Mouse (Mus musculus) yolk sac, embryonic 10.5 days (tissue): ENCODE data around the gene Fbxw4.

Source experiments
- DNase-seq: peaks from one replicate; pipeline ENCODE4 v3.0.0-alpha.2; 2017; ENCODE audit warnings: low spot score

The Fbxw4 gene

DNA sequence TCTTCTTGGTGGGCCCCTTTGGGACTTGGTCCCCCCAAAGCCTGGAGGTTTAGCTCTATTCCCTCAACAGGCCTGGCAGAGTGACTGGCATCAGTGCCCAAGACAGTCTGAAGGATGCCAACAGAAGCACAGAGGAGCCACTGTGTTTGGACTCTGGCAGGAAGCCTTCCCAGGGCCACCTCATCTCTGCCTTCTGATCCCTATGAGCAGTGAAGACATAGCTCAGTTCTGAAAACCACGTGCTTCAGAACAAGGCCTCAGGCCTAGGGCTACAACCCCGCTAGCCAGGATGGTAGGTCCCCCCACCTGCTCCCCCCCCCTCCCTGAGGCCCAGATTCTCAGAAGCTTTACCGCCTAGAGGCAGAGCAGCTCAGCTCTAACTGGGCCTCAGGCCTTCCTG, 45.2 kb downstream of the Fbxw4 start:
- DNase-seq: no peak

DNA sequence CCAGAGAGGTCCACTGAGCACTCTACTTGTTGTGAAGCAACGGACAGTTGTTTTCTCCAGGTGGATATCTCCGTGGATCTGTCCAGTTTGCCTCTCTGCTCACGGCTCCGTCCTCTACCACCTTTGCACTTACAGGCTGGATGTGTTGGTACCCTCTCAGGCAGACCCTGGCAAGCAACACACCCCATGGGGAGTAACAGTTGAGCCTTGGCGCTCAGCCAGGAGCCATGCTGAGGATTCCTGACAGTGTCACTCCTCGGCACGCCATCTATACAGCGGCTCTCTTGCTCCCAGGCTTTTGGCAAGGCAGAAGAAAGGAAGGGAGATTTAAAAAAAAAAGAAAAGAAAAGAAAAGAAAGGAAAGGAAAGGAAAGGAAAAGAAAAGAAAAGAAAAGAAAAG, 45.7 kb downstream of the Fbxw4 start:
- DNase-seq: no peak

DNA sequence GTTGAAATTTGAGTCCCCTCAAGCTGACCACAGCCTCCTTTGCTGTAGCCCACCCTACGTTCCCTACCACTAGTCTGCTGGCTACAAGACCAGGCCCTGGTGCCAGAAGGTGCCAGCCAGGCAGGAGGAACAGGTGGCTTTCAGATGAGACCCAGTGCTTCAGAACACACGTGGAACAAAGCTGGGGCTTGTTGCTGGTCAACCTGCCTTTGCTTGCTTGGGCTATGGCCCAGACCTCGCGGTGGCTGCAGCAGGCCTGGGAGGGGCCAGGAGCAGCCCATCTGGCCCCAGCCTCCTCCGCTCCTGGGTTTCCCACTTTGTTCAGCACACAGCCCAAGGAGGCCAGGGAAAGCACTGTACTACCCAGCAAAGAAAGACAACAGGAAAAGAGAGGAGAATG, 49.3 kb downstream of the Fbxw4 start:
- no peak for DNase-seq

DNA sequence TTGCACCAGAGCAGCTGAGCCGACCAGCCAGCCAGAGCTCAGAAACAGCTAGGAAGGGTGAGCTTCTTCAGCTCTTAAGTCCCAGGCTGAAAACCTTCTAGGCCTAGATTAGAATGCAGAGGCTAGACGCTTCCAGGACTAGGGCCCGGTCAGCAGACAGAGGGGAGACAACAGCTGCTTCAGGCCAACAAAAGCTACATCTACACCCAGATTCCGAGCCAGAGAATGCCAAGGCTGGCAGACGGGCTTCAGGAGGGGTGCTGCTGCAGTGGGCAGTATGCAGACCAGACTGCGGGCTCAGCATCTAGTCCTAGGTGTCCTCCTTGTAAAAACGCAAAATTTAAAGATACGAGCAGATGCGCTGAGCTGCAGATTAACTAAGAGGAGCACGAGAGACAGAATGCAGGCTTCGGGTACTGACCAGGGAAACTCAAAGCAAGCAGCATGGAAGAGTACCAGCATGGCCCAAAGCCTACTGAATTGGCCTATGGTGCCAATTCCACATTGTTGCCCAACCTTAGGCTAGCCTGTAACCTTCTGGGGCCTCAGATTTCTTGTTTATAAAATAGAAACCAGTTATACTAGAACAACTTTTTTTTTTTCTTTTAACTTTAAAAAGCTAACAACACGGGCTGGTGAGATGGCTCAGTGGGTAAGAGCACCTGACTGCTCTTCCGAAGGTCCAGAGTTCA, 51.3 kb downstream of the Fbxw4 start:
- DNase-seq: no peak

DNA sequence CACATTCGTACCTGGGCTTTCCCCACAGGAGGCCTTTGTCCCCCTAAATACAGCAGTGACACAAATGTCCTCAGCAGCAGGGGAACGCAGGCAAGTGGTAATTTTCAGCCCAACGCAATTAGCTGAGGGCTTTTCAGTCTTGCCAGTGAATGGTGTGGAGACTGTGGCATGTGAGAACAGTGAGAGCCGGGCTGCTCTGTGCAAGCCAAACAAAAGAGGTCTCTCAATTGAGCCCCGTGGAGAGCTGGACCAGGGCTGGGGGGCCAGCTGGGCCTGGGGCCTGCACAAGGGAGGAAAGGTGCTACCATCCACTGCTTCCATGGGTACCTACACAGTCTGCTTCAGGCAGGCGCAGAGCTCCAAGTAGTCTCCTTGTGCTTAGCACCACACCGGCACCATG, 52.6 kb downstream of the Fbxw4 start:
- no peak for DNase-seq

DNA sequence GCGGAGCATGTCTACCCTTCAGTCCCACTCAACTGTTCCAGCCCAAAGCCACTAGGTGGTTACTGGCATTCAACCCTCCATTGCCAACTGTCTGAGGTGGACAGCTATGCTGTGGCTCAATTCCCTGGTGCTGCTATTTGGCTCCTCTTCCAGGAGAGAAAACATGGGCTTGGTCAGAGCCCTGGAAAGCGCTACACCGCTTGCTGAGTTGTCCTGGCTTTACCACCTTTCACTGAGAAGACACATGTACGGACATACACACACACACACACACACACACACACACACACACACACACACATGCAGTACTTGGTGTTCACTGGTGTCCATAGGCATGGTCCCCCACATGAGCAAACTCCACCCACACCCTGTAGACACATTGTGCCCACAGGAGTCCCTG, 53.4 kb downstream of the Fbxw4 start:
- no peak for DNase-seq

- DNase-seq: no peak
Measured at GRCm38 (mm10) chr19:45602606-45603005, 57.5 kb downstream of the Fbxw4 start.

DNA sequence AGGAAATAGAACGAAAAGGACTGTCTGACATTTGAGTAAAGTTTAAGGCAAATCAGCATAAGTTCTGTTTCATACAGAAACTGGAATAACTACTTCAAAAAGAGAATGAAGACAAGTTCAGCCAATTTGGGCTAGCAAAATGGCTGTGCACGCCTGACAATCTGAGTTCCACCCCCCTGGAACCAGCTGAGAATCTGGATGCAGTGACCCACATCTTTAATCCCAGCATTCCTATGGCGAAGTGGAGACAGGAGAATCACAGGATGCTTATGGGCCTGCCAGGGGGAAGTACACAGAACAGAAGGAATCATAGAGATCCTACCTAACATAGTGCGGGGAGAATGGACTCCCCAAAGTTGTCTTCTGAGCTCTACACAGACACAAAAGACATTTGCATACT, 63.0 kb downstream of the Fbxw4 start:
- no peak for DNase-seq

- no peak for DNase-seq
Measured at GRCm38 (mm10) chr19:45596434-45596833, 63.7 kb downstream of the Fbxw4 start.

- DNase-seq: no peak
Measured at GRCm38 (mm10) chr19:45596019-45596418, 64.1 kb downstream of the Fbxw4 start.

GRCm38 (mm10) chr19:45595481-45595880, 64.6 kb downstream of the Fbxw4 start:
- DNase-seq: no peak

DNA sequence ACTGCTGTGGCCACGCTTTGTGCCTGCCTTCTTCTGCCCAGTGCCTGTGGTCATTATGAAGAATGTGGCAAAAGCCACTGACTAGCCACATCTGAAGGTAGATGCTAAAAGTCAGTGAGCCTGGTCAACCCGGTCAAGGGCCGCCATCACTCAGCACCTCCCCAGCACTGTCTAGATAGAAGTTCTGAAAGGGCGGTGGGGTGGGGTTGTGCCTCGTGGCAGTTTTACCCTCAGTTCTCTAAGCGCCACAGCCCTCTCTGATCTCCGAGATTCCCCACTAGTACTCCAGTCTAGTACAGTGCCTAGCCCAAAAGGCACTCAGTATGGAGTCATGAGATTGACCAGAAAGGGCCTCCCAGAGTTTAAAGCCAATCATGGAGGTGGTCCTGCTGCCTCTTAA, 66.0 kb downstream of the Fbxw4 start:
- DNase-seq: no peak

DNA sequence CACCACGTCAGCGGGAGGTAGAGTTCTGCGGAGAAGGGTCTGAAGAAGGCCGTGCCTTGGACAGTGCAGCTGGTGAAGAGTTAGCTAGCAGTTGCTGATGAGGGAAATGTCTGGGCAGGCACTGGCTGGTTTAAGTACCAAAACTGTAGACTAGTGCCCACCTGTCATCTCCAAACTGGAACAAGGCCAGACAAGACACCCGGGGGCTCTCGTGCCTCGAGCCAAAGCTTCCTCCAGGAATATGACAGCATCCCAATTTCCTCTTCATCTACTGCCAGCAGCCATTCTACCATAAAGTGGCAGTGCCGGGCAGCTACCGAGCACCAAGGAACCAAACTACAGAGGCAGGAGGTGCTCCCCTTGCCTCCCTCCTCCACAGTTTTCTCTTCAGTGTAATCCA, 67.2 kb downstream of the Fbxw4 start:
- no peak for DNase-seq

GRCm38 (mm10) chr19:45591704-45592103, 68.4 kb downstream of the Fbxw4 start:
- DNase-seq: no peak

DNA sequence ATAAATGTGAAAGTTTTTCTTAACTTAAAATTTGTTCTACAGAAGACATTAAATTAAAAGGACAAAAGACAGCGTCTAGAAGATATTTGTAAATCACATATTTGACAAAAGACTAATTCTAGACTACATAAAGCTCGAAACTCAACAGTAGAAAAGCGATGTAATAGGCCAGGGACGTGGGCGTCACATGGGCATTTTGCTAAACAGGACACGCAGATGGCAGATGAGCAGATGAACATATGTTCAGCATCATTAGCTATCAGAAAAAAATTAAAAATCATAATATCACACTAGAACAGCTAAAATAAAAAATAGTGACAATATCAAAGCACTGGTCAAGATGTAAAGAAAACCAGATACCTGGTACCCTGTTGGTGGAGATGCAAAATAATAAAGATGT, 70.4 kb downstream of the Fbxw4 start:
- DNase-seq: no peak

- DNase-seq: no peak
Measured at GRCm38 (mm10) chr19:45587509-45588292, 72.4 kb downstream of the Fbxw4 start.

DNA sequence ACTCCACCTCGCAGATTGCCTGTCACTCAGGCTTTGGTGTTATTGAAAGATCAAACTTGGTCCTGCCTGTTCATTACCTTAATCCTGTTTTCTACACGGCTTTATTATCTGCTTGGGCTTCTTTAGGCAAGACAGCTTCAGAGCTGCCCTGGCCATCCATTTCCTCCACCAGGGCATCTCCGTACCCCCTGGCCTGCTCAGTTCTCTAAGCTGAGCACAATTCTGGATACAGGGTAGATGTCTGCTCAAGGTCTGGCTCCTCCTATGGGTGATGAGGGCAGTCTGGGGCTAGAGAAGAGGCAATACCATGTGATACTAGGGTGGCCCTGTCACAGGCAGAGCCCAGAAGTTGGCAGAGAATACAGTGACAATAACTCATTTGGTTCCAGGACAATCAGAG, 73.3 kb downstream of the Fbxw4 start:
- DNase-seq: no peak

DNA sequence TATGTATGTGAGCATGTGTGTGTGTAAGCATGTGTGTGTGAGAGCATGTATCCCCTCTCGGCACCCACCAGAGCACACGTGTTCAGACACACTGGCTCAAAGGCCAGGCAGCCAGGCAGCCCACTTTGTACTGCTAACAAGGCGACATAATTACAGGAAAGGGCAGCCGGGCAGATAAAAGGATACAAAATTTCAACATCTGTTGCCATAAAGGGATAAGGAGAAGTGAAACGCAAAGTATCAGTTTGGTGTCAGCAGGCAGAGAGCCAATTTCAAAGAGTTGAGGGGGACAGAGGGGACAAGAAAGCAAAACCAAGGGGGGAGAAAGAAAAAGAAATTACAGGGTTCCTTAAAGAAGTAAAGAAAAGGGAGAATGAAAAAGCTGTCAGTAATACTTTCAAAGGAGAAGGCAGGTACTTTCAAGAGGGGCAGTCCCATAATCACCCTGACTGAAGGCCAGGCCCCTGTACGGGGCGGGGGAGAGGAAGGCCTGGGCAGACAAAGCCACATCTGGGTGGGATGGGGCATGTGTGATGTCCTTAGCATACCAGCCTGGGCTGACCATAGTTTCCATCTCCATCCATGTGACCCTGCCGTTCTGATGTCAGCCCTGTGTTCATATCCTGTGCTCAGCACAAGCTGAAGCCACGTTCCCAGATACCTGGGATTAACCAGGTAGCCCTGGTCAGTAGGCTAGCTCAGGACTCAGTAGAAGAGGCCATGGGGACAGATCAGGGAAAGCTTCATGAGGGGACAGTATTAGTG, 75.1 kb downstream of the Fbxw4 start:
- DNase-seq: no peak

DNA sequence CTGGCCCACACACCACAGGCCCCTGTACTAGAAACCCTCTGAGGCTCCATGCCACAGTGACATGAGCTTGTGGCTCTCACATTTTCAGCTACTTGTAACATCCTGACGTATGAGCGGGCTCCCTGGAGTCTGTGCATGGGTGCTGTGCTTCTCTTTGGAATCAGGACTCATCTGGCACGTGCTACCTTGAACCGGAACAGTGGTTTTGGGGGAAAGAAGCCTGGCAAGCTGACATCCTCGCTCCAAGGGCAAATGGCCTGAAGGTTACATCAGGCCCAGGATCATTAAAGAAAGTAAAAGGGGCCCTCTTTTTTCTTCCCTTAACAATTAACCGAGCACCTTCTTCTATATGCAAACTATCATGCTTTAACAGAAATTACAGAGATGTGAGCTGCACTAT, 77.0 kb downstream of the Fbxw4 start:
- no peak for DNase-seq

- no peak for DNase-seq
Measured at GRCm38 (mm10) chr19:45582161-45582560, 78.0 kb downstream of the Fbxw4 start.

- peak; percentile 22 for DNase-seq
Measured at GRCm38 (mm10) chr19:45581257-45581656, 78.9 kb downstream of the Fbxw4 start.

- no peak for DNase-seq
Measured at GRCm38 (mm10) chr19:45580235-45580634, 79.9 kb downstream of the Fbxw4 start.

DNA sequence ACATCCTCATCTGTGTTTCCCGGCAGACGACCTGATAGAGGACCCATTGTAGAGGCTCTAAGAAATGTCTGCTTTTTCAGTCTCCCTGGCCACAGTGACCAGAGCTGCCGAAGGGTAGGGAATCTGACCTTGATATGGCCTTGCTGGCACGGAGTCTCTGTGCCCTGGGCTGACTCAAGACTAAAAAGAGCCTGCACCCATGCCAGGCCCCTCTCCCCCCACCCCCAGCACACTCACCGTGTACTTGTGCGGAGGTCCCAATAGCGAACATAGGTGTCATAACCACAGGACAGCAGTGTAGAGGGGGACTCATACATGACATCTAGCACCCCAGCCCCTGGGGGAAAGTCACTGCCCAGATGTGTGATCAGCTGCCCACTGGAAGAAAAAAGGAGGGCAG, 80.7 kb downstream of the Fbxw4 start:
- DNase-seq: no peak
